Mouse (Mus musculus): Measurements from ENCODE around the gene Il17rc. TPM values are rescaled to one million over a fixed set of nuclear protein-coding genes. Genes with fewer than 3 reads are reported as not detected.

Gene Il17rc
- total RNA-seq, 2 experiments from 2014 or later: 2.2 to 2.4 TPM

Small RNA genes within 50 kb of the gene (microRNA-seq; reads per million reads assigned to microRNA genes)
- gene Gm23365: not detected
- gene Gm24387: not detected

Other genes with a start within 250 kb of the Il17rc start
- 10 to 100 TPM; 25.2 to 25.6 TPM for gene Mtmr14, start 233.6 kb upstream of the Il17rc start, total RNA-seq (2021)
- 1 to 10 TPM; 7.3 to 8.3 TPM for gene Cpne9, start 189.1 kb upstream of the Il17rc start, total RNA-seq (2021)
- 10 to 100 TPM; 32.8 TPM for gene Brpf1, start 164.3 kb upstream of the Il17rc start, total RNA-seq (2021)
- gene Ogg1, start 144.5 kb upstream of the Il17rc start, total RNA-seq (2021): 1 to 10 TPM; 8.8 to 9.4 TPM
- 100 to 1,000 TPM in 1 of 2 experiments, 10 to 100 TPM in 1; 94.4 to 104 TPM for gene Camk1, start 127.4 kb upstream of the Il17rc start, total RNA-seq (2021)
- gene Tada3, start 93.5 kb upstream of the Il17rc start, total RNA-seq (2021): 10 to 100 TPM; 64.4 to 68.2 TPM
- 100 to 1,000 TPM; 288 to 299 TPM for gene Arpc4, start 93.3 kb upstream of the Il17rc start, total RNA-seq (2021)
- gene Ttll3, start 82.2 kb upstream of the Il17rc start, total RNA-seq (2021): 10 to 100 TPM; 12.4 to 14.1 TPM
- gene Rpusd3, start 52.1 kb upstream of the Il17rc start, total RNA-seq (2021): 10 to 100 TPM; 14.4 to 15.2 TPM
- not detected for gene Cidec, start 35.7 kb upstream of the Il17rc start, total RNA-seq (2021)
- 10 to 100 TPM; 39.1 to 44.9 TPM for gene Jagn1, start 28.9 kb upstream of the Il17rc start, total RNA-seq (2021)
- under 1 TPM; 0.26 to 0.30 TPM for gene Il17re, start 12.9 kb upstream of the Il17rc start, total RNA-seq (2021)
- 10 to 100 TPM; 80.4 to 82.1 TPM for gene Creld1, start 11.9 kb downstream of the Il17rc start, total RNA-seq (2021)
- gene Prrt3, start 30.5 kb downstream of the Il17rc start, total RNA-seq (2021): 10 to 100 TPM; 15.5 to 19.7 TPM
- 10 to 100 TPM; 62.3 to 71.1 TPM for gene Emc3, start 60.2 kb downstream of the Il17rc start, total RNA-seq (2021)
- 1 to 10 TPM; 5.4 to 7.0 TPM for gene Fancd2, start 60.3 kb downstream of the Il17rc start, total RNA-seq (2021)
- under 1 TPM in 1 of 2 experiments, not detected in 1; 0.28 TPM for gene Fancd2os, start 129.3 kb downstream of the Il17rc start, total RNA-seq (2021)
- 100 to 1,000 TPM; 166 to 181 TPM for gene Brk1, start 133.3 kb downstream of the Il17rc start, total RNA-seq (2021)
- gene Vhl, start 152.5 kb downstream of the Il17rc start, total RNA-seq (2021): 10 to 100 TPM; 50.0 to 61.8 TPM
- 1 to 10 TPM; 7.9 to 8.1 TPM for gene Irak2, start 167.0 kb downstream of the Il17rc start, total RNA-seq (2021)
- 10 to 100 TPM; 95.0 to 98.1 TPM for gene Tatdn2, start 225.6 kb downstream of the Il17rc start, total RNA-seq (2021)
- gene Ghrl, start 248.5 kb downstream of the Il17rc start, total RNA-seq (2021): not detected